Mouse (Mus musculus) brain, embryonic 14.5 days (tissue): Measurements from ENCODE around the gene Tomm22.

Experiments used
- CTCF ChIP-seq: fragments of 200-500 bp; IDR thresholded peaks from 2 replicates; pipeline ENCODE4 v1.5.1; 2012; ENCODE audit warnings: inconsistent platforms, mild to moderate bottlenecking, moderate library complexity, borderline replicate concordance; ENCODE audit not compliant: insufficient read depth, insufficient read length; ENCODE audit errors: extremely low read depth
- POLR2A ChIP-seq: fragments of 200-500 bp; IDR thresholded peaks from 2 replicates; pipeline ENCODE4 v1.6.1; 2012; ENCODE audit warnings: mild to moderate bottlenecking, inconsistent platforms, borderline replicate concordance; ENCODE audit not compliant: poor library complexity, insufficient read depth, insufficient read length, severe bottlenecking; ENCODE audit errors: extremely low read depth

DNA sequence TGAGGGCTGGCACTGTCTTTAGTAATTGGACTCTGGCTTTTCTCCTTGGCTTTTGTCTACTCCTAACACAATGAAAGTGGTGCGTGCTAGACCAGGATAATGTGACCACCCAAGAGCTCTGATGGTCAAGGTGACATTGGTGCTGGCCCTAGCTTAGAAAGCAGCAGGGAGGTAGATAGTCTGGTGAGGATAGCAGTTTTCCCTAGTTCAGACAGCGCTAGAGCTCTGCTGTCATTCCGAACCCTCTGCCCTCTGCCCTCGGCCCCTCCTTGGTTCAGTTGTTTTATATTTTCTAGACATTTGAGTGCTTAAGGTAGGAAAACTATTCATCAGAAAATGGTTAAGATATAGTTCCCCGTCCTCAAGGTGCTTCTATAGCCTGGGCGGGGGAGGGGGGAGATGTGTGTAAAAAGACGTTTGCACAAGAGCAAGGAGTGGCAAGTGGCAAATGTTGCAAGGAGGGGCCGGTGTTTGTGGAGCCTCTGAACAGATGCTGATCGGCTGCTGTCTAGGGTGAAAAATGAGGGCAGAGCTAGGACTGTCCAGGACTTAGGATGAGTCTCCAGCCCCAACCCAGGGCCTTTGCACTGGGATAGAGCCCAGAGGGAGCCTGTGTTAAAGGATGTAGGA, 27.0 kb downstream of the Tomm22 start:
- TF ChIP-seq CTCF = no peak
- TF ChIP-seq POLR2A = no peak
